Mouse (Mus musculus): ENCODE results near the gene Nnat.

Gene Nnat

GRCm38 (mm10) chr2:157559858-157560257 lies at the start of gene Nnat:
Nnat (plus strand) TSS chr2:157560078.
- no peak for DNase-seq (ENCODE audit: low spot score)

GRCm38 (mm10) chr2:157512859-157513258 lies 47.0 kb upstream of the Nnat start:
- no peak for DNase-seq (ENCODE audit: low spot score)

- no peak for DNase-seq (ENCODE audit: low spot score)
These were observed 46.1 kb upstream of the Nnat start for GRCm38 (mm10) chr2:157513737-157514208.

- no peak for DNase-seq (ENCODE audit: low spot score)
These were observed 45.5 kb upstream of the Nnat start for GRCm38 (mm10) chr2:157514353-157514752.

GRCm38 (mm10) chr2:157517526-157517925 lies 42.4 kb upstream of the Nnat start:
- DNase-seq (ENCODE audit: low spot score) = no peak

- no peak for DNase-seq (ENCODE audit: low spot score)
These were observed 41.4 kb upstream of the Nnat start for GRCm38 (mm10) chr2:157518451-157518850.

- DNase-seq (ENCODE audit: low spot score) = no peak
These were observed 40.4 kb upstream of the Nnat start for GRCm38 (mm10) chr2:157519452-157519851.

DNA sequence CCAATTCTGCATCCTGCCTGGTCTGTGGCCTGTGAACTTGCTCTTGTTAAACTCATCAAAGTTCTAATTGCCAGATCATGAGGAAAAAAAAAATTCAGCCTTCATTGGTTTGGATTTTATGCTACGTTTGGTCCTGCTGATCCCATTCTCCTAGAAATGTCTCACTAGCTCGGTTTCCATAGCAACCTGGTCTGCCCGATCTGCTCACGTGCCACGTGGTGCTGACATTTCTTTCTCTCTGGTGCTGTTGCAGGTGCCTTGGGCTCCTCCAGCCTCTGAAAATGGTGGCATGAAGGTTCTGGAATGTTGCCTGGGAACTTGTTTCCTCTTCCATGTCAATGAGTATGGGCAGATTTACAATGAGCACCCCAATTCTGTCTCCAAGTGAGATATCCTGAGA lies 39.4 kb upstream of the Nnat start:
- peak; percentile 55 for DNase-seq (ENCODE audit: low spot score)

DNA sequence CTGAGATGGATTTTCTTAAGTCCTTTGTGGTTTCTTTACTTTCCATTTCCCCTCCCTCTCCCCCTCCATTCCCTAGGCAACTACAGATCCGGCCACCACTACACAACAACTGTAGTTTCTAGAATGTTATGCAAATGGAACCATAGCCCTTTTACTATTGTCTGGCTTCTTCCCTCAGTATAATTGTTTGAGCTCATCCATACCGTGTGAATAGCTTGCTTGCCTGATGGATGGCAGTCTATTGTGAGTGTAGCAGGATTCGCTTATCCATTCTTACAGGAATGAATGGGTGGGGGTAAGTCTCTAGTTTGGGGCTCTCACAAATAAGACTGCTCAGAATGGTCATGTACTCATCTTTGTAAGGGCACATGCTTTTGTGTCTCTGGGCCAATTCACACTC lies 37.3 kb upstream of the Nnat start:
- no peak for DNase-seq (ENCODE audit: low spot score)

- no peak for DNase-seq (ENCODE audit: low spot score)
These were observed 29.6 kb upstream of the Nnat start for GRCm38 (mm10) chr2:157530056-157530955.

DNA sequence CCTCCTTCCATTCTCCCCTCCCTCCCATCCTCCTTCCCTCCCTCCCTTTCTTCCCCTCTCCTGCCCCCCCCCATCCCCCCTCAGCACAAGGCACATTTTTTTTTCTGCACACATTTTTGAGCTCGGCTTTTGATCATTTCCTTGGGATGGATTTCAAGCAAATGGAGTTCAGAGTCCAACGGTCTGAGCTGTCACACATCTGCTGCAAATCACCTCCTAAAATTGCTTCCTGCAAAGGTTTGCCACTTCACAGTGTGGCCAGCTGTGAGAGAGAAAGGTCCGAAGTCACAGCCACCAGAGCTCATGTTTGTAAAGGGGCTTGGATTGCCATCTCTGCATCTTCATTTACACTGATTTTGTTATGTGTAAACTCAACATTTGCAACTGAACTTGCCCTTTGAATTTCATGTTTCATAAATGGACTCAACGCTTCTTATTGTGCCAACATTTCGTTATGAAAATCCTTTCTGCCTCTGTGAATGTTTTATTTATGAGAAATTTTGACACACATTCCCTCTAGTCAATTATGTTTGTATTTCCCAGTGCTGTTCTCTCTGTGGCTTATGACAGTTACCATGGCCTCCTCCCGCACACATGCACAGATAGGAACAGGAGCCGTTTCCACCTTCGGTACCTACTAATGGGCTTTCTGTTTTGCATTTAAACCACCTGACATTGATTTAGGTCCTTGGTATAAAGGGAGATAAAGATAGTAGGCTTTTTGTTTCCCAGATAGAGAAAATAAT lies 28.0 kb upstream of the Nnat start:
- DNase-seq (ENCODE audit: low spot score) = no peak

DNA sequence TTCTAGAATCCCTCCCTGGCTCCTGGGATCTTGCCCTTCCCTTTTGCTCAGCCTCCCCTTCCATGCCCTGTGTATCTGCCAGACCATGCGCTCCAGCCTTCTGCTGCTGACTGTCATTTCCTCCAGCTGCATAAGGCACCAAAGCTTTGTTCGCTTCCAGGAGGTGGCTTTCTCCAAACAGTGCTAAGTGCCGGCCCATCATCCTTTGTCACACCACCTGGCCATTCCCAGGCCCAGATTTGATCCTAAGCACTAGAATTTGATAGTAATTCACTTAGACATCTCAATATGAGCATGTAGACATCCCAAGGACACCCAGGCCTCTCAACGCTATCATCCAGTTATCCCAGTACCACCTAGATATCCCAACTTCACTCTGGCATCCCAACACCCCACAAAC lies 25.7 kb upstream of the Nnat start:
- no peak for DNase-seq (ENCODE audit: low spot score)

DNA sequence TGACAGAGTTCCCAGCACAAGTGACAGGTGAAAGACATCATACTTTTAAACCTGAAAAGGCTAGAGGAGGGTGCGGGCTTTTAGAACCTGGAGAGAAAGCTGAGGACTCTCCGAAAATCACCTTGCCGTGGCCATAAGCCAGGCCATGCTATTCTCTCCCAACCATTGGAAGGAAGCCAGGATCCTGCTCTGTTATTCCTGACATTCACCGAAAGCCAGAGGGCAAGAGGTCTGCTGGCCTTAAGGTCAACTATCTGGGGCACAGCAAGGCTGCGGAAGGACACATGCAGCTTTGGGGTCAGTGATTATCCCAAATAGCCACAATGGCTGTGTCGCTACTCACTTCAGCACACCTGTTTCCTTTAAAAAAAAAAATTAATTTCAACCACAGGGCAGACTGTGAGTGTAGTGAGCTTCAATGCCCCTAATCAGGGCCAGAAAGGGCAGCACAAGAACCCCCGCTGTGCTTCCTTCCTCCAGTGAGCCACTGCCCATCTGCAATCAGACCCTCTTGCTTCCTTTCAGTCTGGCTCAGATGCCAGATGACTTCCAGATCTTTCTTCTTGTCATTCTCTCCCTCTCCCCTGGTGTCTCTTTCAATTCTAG lies 23.3 kb upstream of the Nnat start:
- DNase-seq (ENCODE audit: low spot score) = no peak

- no peak for DNase-seq (ENCODE audit: low spot score)
These were observed 22.8 kb upstream of the Nnat start for GRCm38 (mm10) chr2:157537118-157537517.

DNA sequence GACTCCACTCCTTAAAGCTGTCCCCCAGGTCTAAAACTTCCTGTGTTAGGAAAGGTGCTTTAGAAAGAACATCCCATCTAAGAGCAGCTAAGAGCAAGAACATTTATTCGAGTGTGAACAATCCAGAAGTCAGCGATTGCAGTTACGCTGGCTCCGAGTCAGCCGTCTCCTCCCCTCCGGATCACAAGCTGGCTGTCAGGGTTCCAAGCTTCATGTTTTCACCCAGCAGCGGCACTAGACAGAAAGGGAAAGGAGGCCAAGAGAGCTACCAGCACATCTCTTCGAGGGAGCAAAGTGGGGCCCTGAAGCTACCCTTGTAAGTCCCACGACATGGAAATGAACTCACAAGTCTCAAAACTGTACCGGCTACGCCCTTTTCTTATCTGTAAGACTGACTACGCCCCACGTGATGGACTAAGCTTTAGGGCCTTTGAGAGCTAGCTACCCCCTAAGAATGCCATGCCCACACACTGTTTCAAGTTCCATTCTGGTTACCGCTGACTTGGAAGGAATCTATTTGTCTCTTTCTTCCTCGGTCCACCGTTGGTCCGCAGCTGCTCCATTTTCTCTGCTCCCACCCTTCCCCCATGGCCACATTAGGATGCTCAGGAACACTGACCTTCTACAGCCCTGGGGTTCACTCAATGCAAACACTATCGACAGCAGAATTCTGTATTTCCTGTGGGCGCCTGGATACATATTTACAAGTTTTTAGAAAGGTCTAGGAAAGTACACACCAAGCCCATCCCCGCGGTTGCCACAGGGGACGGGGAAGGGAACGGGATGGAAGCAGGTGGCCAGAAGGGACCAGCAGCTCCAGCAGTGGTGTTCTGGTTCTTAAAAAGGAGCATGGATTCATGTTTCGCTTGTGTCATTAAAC lies 19.6 kb upstream of the Nnat start:
- no peak for DNase-seq (ENCODE audit: low spot score)

- no peak for DNase-seq (ENCODE audit: low spot score)
These were observed 18.8 kb upstream of the Nnat start for GRCm38 (mm10) chr2:157540953-157541569.

GRCm38 (mm10) chr2:157541631-157542030 lies 18.2 kb upstream of the Nnat start:
- no peak for DNase-seq (ENCODE audit: low spot score)

- DNase-seq (ENCODE audit: low spot score) = no peak
These were observed 17.5 kb upstream of the Nnat start for GRCm38 (mm10) chr2:157542415-157542814.

DNA sequence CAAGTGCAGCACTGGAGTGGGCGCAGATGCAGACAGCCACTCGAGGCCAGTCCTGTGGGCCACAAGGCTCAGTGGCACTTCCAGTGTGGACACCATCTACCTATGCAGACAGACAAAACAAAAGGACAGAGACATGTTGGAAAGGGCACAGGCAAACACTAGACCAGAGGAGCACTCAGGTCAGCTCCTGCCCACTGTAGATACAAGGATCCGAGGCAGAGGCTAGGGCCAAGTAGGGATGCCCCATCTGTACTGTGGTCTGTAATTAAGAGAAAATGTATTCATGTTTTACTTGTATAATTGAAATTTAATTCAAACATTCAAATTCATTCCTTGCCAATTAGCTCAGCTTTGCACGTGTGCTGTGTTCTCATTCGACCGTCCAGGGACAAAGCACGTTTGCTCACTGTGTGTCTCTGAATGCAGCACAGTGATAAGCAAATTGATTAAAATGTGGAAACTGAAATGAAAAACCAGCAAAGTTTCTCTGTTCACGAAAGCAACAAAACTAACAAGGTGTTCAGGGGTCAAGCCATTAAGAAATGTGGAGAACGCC lies 15.5 kb upstream of the Nnat start:
- no peak for DNase-seq (ENCODE audit: low spot score)

DNA sequence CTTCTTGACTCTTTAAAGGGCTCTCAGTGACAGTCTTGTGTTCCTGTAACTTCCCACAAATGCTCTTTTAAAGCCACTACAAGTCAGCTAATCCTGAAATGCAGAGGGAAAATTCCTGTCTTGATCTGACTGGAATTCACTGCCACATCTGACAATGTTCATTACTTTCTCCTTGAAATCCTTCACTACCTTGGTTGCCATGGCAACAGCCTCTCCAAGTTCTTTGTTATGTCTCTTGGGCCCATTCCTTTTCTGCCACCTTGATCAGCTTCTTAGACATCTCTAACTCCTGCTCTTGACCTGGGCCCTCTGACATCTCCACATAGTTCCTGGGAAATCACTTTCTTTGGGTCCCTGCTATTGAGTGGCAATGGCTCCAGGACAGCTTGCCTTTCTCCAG lies 13.2 kb upstream of the Nnat start:
- DNase-seq (ENCODE audit: low spot score) = no peak

DNA sequence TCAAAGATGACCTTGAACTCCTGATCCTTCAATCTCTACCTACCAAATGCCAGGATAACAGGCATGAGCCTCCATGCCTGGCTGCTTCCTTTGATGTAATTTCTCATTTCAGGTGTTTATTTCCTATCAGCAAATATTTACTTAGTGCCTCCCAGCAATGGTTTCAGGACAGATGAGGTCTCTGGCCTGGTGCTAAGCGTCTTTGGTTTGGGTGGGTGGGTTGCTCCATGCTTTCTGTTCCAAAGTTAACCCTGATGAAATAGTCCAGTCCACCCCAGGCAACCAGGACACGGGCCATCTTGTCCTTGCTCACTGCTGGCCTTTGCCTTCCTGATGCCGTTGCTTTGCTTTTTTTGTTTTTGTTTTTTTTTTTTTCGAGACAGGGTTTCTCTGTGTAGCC lies 9.6 kb upstream of the Nnat start:
- no peak for DNase-seq (ENCODE audit: low spot score)

Measured in left cerebral cortex, adult 11 months (tissue).